Mouse (Mus musculus): ENCODE results near the gene Capza2. TPM values are rescaled to one million over a fixed set of nuclear protein-coding genes. Genes with fewer than 3 reads are reported as not detected.

Capza2 gene
- polyA plus RNA-seq, 1 experiment: 474 TPM

DNA sequence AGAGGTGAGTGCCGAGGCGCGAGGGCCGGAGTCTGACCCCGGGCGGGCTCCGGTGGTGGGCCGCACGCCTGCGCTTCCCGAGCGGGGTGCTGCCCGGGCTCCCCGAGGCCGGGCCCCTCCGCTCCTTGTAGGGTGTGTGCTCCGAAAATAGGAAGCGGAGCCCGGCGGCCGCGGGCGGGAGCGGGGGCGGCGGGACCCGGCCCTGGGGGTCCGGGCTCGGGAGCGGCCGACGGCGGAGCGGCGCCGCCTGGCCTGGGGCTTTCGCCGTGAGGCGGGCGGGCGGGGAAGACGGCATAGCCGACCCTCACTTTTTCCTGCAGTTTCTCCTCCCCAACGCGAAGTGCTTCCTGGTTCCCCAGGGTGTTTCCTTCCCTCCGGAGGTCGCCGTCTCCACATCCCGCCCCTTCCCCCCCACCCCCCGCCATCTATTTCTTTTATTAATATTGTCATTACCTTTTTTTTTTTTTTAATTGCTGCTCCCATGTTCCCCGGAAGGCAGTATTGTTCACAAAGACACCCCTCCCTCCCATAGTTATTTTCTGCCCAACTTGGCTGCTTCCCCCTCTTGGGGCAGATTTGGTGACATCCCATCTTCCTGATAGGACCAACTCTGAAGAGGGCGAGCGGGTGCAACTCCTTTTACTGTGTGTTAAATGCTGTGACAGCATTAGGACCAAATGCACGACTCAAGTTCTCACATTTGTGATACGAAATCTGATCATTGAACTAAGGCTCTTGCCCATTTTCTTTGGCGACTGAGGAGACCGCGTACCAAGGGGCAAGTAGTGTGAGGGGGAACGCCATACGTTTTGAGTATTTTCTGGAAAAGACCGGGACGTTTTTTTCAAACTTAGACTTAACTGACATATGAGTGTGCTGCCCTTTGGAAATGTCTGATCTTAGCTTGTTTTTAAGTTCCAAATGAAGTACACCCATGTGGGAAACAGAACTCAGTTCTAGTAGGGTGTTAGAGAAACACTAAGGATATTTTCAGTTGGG is 1.5 kb downstream of the Capza2 start:
- Histone ChIP-seq H3K4me1 (ENCODE audit: control insufficient read depth, insufficient read depth, low read length) (peaks cover 24% of the 10 kb centered on the region), H3K27ac (ENCODE audit: insufficient read depth, low read depth, low read length) (peak overlapping the region; percentile 85), H3K4me3 (ENCODE audit: insufficient read depth, low read length) (peak overlapping the region; percentile 78)
- TF ChIP-seq POLR2A (IDR thresholded peaks at IDR 0.05; ENCODE audit: borderline replicate concordance, low read depth, low read length): no peak
- TF ChIP-seq CTCF (IDR thresholded peaks at IDR 0.05; ENCODE audit: low read depth, low read length): no peak

DNA sequence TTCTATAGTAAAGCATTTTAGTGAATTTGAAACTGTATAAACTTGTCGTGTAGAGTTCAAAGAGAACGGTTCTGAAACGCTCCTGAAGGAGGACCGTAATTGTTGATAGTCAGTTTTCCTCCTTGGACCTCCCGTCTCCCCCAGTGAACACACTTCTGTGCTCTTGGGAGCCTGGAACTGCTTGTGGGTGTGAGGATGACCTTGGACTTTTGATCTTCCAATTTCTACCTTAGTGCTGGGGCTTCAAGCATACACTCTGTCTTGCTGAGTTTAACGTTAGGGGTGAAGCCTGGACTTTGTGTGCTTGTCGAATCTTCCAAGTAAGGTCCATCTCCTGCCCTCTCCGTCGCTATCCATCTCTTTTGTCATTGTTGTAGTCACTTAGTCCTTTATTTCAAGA is 4.0 kb downstream of the Capza2 start:
- Histone ChIP-seq H3K4me3 (ENCODE audit: insufficient read depth, low read length) (peak overlapping the region; percentile 21), H3K4me1 (ENCODE audit: control insufficient read depth, insufficient read depth, low read length) (peaks cover 27% of the 10 kb centered on the region), H3K27ac (ENCODE audit: insufficient read depth, low read depth, low read length) (no peak overlapping the region)
- TF ChIP-seq POLR2A (IDR thresholded peaks at IDR 0.05; ENCODE audit: borderline replicate concordance, low read depth, low read length) (no peak), CTCF (IDR thresholded peaks at IDR 0.05; ENCODE audit: low read depth, low read length) (no peak)

DNA sequence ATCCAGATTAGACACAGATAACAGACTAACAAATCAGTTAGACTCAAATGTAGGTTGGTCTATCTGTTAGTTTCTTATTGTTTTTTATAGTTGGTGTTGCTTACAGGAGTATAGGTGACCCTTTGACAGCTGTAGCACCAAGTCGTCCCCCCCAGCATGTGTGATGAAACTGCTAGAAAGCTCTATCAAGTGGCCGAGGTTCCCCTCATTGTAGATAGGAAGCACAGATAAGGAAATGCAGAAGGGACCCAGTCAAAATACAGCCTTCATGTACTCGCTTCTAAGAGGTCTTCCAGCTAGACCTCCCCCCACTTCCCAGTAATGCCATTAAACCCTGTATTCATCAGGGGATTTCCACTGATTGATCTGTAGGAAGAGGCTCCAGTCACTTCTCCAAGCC is 6.7 kb downstream of the Capza2 start:
- H3K27ac ChIP-seq (ENCODE audit: insufficient read depth, low read depth, low read length): no peak overlapping the region
- H3K4me3 ChIP-seq (ENCODE audit: insufficient read depth, low read length): no peak overlapping the region
- TF ChIP-seq POLR2A (IDR thresholded peaks at IDR 0.05; ENCODE audit: borderline replicate concordance, low read depth, low read length) (no peak), CTCF (IDR thresholded peaks at IDR 0.05; ENCODE audit: low read depth, low read length) (no peak)
- H3K4me1 ChIP-seq (ENCODE audit: control insufficient read depth, insufficient read depth, low read length): peaks cover 32% of the 10 kb centered on the region

DNA sequence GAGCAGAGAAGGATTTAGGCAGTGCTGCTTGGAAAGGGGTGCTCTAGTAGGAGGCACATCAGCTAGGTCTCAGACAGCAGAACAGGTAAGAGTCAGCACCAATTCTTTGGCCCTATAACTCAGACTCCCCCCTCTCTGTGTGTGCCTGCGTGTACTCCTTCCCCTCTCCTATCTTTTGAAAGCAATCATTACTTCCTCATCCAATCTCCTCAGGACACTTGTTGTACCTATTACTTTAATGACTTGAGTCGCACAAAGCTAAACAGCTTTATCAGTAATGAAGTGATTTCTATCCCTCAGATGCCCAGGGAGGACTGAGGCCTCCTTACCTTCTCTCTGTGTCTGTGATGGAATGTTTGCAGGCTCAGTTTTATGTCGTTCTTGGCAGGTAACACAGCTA is 10.1 kb downstream of the Capza2 start:
- TF ChIP-seq CTCF (IDR thresholded peaks at IDR 0.05; ENCODE audit: low read depth, low read length) (no peak), POLR2A (IDR thresholded peaks at IDR 0.05; ENCODE audit: borderline replicate concordance, low read depth, low read length) (no peak)
- peaks cover 28% of the 10 kb centered on the region for H3K4me1 ChIP-seq (ENCODE audit: control insufficient read depth, insufficient read depth, low read length)
- no peak overlapping the region for H3K4me3 ChIP-seq (ENCODE audit: insufficient read depth, low read length)
- no peak overlapping the region for H3K27ac ChIP-seq (ENCODE audit: insufficient read depth, low read depth, low read length)

DNA sequence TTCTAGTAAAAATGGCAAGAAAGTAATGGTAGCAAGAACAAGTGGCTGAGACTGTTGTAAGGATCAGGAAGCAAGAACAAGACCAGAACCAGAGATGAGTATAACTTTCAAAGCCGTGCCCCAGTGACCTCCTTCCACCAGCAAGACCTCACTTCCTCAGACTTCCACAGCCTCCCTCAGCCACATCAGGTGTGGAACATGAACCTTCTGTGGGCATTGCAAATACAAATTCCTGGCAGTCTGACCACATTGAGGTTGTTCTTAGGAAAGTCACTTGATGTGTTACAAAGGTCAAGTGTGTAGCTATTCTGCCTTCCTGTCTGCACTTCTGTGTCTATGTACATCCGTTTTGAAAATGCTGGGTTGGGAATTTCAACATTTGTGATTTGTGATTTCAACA is 16.1 kb downstream of the Capza2 start:
- no peak for TF ChIP-seq POLR2A (IDR thresholded peaks at IDR 0.05; ENCODE audit: borderline replicate concordance, low read depth, low read length)
- no peak for TF ChIP-seq CTCF (IDR thresholded peaks at IDR 0.05; ENCODE audit: low read depth, low read length)
- Histone ChIP-seq H3K4me1 (ENCODE audit: control insufficient read depth, insufficient read depth, low read length) (peaks cover 18% of the 10 kb centered on the region), H3K27ac (ENCODE audit: insufficient read depth, low read depth, low read length) (no peak overlapping the region), H3K4me3 (ENCODE audit: insufficient read depth, low read length) (no peak overlapping the region)

DNA sequence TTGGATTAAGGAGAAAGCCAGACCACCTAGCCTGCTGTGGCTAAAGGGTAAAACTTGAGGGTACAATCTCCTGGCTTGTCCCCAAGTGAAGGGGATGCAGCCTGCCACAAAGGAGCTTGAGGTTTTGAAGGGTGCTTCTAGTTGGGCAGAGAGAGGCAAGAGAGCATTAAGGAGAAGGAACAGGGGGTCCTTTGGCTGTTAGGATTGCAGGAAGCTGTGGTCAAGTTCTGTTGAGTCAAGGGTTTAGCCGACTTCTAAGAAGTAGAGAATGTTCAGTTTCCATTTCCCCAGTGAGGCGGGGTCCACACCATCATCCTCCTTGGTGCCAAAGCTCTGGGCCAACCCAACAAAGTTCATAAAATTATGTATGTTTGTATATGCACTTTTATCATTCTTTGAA is 19.0 kb downstream of the Capza2 start:
- peak overlapping the region; percentile 28; the same call in 1 of the 2 replicates for H3K27ac ChIP-seq (ENCODE audit: insufficient read depth, low read depth, low read length)
- TF ChIP-seq CTCF (IDR thresholded peaks at IDR 0.05; ENCODE audit: low read depth, low read length) (no peak), POLR2A (IDR thresholded peaks at IDR 0.05; ENCODE audit: borderline replicate concordance, low read depth, low read length) (no peak)

DNA sequence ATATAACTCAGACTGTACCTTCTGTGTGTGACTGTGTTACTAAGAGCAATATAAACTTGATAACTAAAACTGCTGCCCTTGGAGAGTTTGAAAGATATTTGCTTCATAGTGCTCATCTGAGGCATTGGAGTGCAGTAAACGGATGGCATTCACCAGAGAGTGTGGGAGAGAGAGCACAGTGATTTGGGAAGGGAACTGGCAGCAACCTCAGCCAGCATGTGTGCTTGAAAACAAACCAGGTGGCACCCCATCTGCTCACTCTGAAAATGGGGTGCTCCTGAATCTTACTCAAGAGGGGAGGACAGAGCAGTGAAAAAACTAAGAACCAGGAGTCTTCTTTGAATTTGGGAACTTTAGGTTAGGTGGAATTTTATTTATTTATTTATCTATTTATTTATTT is 21.3 kb downstream of the Capza2 start:
- H3K4me1 ChIP-seq (ENCODE audit: control insufficient read depth, insufficient read depth, low read length): peaks cover 13% of the 10 kb centered on the region
- no peak overlapping the region for H3K4me3 ChIP-seq (ENCODE audit: insufficient read depth, low read length)
- TF ChIP-seq POLR2A (IDR thresholded peaks at IDR 0.05; ENCODE audit: borderline replicate concordance, low read depth, low read length) (no peak), CTCF (IDR thresholded peaks at IDR 0.05; ENCODE audit: low read depth, low read length) (no peak)
- H3K27ac ChIP-seq (ENCODE audit: insufficient read depth, low read depth, low read length): no peak overlapping the region

More for the DNA sequence above, 19.0 kb downstream of the Capza2 start:
- Histone ChIP-seq H3K4me3 (ENCODE audit: insufficient read depth, low read length) (no peak overlapping the region), H3K4me1 (ENCODE audit: control insufficient read depth, insufficient read depth, low read length) (peaks cover 18% of the 10 kb centered on the region)

DNA sequence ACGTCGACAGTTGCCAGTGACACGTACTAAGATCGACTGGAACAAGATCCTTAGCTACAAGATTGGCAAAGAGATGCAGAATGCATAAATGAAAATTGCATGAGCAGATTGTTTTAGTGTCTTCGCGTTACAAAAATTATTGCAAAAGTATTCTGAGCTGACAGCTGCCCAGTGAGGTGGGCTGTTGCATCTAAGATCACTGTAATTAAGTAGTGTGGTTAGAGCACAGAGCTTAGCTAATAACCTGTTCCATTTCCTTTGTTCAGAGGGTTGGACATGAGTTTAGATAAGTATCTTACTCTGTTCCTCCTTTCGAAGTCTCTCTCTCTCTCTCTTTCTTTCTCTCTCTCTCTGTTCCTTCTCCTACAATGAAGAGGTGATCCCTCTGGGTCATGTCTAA is 29.3 kb downstream of the Capza2 start:
- peaks cover 7% of the 10 kb centered on the region for H3K4me1 ChIP-seq (ENCODE audit: control insufficient read depth, insufficient read depth, low read length)
- H3K27ac ChIP-seq (ENCODE audit: insufficient read depth, low read depth, low read length): no peak overlapping the region
- H3K4me3 ChIP-seq (ENCODE audit: insufficient read depth, low read length): no peak overlapping the region
- no peak for TF ChIP-seq CTCF (IDR thresholded peaks at IDR 0.05; ENCODE audit: low read depth, low read length)
- no peak for TF ChIP-seq POLR2A (IDR thresholded peaks at IDR 0.05; ENCODE audit: borderline replicate concordance, low read depth, low read length)

DNA sequence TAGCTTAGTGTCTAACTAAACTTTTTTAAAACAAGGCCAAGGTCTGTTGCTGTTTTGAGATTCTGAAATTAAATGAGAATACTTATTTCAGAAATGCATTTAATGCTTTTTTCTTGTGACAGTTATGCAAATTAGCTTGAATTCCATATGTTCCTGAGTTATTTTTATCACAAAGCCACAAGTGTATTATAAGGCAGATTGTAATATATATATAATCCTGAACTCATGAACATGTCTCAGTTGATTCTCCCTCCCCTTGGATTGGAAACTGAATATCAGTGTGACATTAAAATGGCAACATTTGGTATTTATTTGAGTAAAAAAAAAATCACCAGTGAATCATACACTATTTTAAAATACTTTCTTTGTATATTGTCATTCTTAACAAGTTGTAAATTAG is 30.0 kb downstream of the Capza2 start:
- TF ChIP-seq CTCF (IDR thresholded peaks at IDR 0.05; ENCODE audit: low read depth, low read length) (no peak), POLR2A (IDR thresholded peaks at IDR 0.05; ENCODE audit: borderline replicate concordance, low read depth, low read length) (no peak)
- Histone ChIP-seq H3K4me3 (ENCODE audit: insufficient read depth, low read length) (no peak overlapping the region), H3K27ac (ENCODE audit: insufficient read depth, low read depth, low read length) (no peak overlapping the region), H3K4me1 (ENCODE audit: control insufficient read depth, insufficient read depth, low read length) (peaks cover 7% of the 10 kb centered on the region)

DNA sequence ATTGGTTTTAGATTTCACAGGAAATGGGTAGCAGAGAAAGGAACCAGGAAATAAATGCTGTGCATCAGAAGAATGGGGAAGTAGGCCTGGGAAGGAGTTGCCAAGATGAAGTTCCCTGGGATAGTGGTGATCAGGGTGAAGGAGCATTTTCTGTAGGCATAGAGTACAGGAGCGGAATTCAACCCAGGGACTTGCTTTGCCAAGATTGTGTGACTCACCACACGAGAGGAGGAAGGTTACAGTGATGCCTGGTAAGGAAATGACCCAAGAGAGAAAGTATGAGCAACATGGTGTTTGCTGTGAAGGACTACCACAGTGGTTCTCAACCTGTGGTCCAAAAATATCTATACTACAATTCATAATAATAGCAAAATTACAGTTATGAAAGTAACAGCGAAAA is 31.8 kb downstream of the Capza2 start:
- no peak overlapping the region for H3K4me3 ChIP-seq (ENCODE audit: insufficient read depth, low read length)
- H3K4me1 ChIP-seq (ENCODE audit: control insufficient read depth, insufficient read depth, low read length): peaks cover 11% of the 10 kb centered on the region
- no peak overlapping the region for H3K27ac ChIP-seq (ENCODE audit: insufficient read depth, low read depth, low read length)
- no peak for TF ChIP-seq POLR2A (IDR thresholded peaks at IDR 0.05; ENCODE audit: borderline replicate concordance, low read depth, low read length)
- no peak for TF ChIP-seq CTCF (IDR thresholded peaks at IDR 0.05; ENCODE audit: low read depth, low read length)
